Mouse (Mus musculus) forebrain, embryonic 11.5 days (tissue): ENCODE measurements around the gene Pip5kl1. TPM values are rescaled to one million over a fixed set of nuclear protein-coding genes. Genes with fewer than 3 reads are reported as not detected.

Experiments
- ATAC-seq: fragments of 200-750 bp; cut with Nextera tagmentation; replicated peaks from 2 replicates; pipeline ENCODE4 v1.8.0; 2017; ENCODE audit warnings: moderate TSS enrichment; ENCODE audit not compliant: low FRiP score
- DNase-seq: peaks from one replicate; pipeline ENCODE4 v3.0.0-alpha.2; 2017; ENCODE audit warnings: low spot score
- H3K27ac ChIP-seq: fragments of 300-500 bp; sonication (generic); 2 replicates; pipeline ENCODE4 v1.5.1; 2014; ENCODE audit warnings: low read depth, low read length
- H3K27me3 ChIP-seq: fragments of 300-500 bp; sonication (generic); 2 replicates; pipeline ENCODE4 v1.6.1; 2014; ENCODE audit warnings: mild to moderate bottlenecking, low read length, mixed read lengths; ENCODE audit not compliant: control insufficient read depth, insufficient read depth
- H3K36me3 ChIP-seq: fragments of 300-500 bp; sonication (generic); 2 replicates; pipeline ENCODE4 v1.6.1; 2014; ENCODE audit warnings: mild to moderate bottlenecking, low read length, moderate library complexity, mixed read lengths; ENCODE audit not compliant: control insufficient read depth, insufficient read depth
- H3K4me1 ChIP-seq: fragments of 300-500 bp; sonication (generic); replicated peaks from 2 replicates; pipeline ENCODE4 v1.6.1; 2014; ENCODE audit warnings: low read length, mixed read lengths; ENCODE audit not compliant: control insufficient read depth, insufficient read depth
- H3K4me2 ChIP-seq: fragments of 300-500 bp; sonication (generic); 2 replicates; pipeline ENCODE4 v1.6.1; 2014; ENCODE audit warnings: low read depth, mild to moderate bottlenecking, low read length, moderate library complexity, mixed read lengths; ENCODE audit not compliant: severe bottlenecking
- H3K4me3 ChIP-seq: fragments of 300-500 bp; sonication (generic); 2 replicates; pipeline ENCODE4 v1.5.1; 2014; ENCODE audit warnings: low read depth, low read length
- H3K9ac ChIP-seq: fragments of 300-500 bp; sonication (generic); 2 replicates; pipeline ENCODE4 v1.6.1; 2014; ENCODE audit warnings: low read length
- H3K9me3 ChIP-seq: fragments of 300-500 bp; sonication (generic); 2 replicates; pipeline ENCODE4 v1.6.1; 2016; ENCODE audit warnings: low read length, mixed read lengths; ENCODE audit not compliant: control insufficient read depth
- WGBS: fragments of 180-500 bp; shearing (Covaris S2); extraction: QIAGEN DNeasy Blood & Tissue Kit; methylation state at CpG from one replicate; pipeline ENCODE4 v1.1.7; 2014; 5-methylcytosine and 5-hydroxymethylcytosine counted together
- polyA plus RNA-seq: library from polyadenylated mRNA; unstranded; fragments of >200 nt; fragmentation: Nextera tagmentation; extraction: Ambion mirVana; gene quantifications from 2 replicates; pipeline ENCODE4 v1.2.1, GENCODE M21; 2014

Pip5kl1 gene
- polyA plus RNA-seq, 1 experiment from 2014 or later: 1.8 TPM

- Histone ChIP-seq H3K4me2 (no peak overlapping the region), H3K4me3 (no peak overlapping the region), H3K27ac (no peak overlapping the region), H3K36me3 (no peaks in the 10 kb centered on the region), H3K27me3 (no peaks in the 10 kb centered on the region), H3K9ac (no peak overlapping the region), H3K9me3 (no peaks in the 10 kb centered on the region), H3K4me1 (no peaks in the 10 kb centered on the region)
- ATAC-seq: no peak
- no peak for DNase-seq
- WGBS: 92% methylated on average over 5 of the region's 5 CpGs
Measured at GRCm38 (mm10) chr2:32597699-32598098, 23.1 kb downstream of the Pip5kl1 start.

- ATAC-seq (no peak), DNase-seq (no peak)
- Histone ChIP-seq H3K4me2 (no peak overlapping the region), H3K4me1 (no peaks in the 10 kb centered on the region), H3K4me3 (no peak overlapping the region), H3K9ac (no peak overlapping the region), H3K27ac (no peak overlapping the region), H3K36me3 (no peaks in the 10 kb centered on the region), H3K9me3 (no peaks in the 10 kb centered on the region), H3K27me3 (no peaks in the 10 kb centered on the region)
- WGBS: 87% methylated on average over 8 of the region's 8 CpGs
Measured at GRCm38 (mm10) chr2:32598506-32598905, 23.9 kb downstream of the Pip5kl1 start.

- Histone ChIP-seq H3K27ac (no peak within 1 kb of the TSS), H3K4me1 (no peaks in the 10 kb centered on the region), H3K9me3 (no peaks in the 10 kb centered on the region), H3K9ac (no peak within 1 kb of the TSS), H3K4me3 (no peak within 1 kb of the TSS), H3K36me3 (no peaks in the 10 kb centered on the region), H3K27me3 (no peaks in the 10 kb centered on the region), H3K4me2 (no peak within 1 kb of the TSS)
- WGBS: 92% methylated on average over 3 of the region's 3 CpGs
- ATAC-seq: no peak
- no peak for DNase-seq
Measured at GRCm38 (mm10) chr2:32599409-32599808, 24.8 kb downstream of the Pip5kl1 start, which contains the start of gene St6galnac6. Gene St6galnac6, plus strand, starts transcription at chr2:32599709.

- H3K9ac ChIP-seq: no peak overlapping the region
- H3K27me3 ChIP-seq: no peaks in the 10 kb centered on the region
- no peak for DNase-seq
- 0 out of 2 replicates have a peak, but pooled peaks have one; percentile 30 for ATAC-seq
- H3K4me3 ChIP-seq: no peak overlapping the region
- WGBS: 45% methylated on average over 8 of the region's 8 CpGs
- no peaks in the 10 kb centered on the region for H3K9me3 ChIP-seq
- no peaks in the 10 kb centered on the region for H3K36me3 ChIP-seq
- no peaks in the 10 kb centered on the region for H3K4me1 ChIP-seq
- no peak overlapping the region for H3K27ac ChIP-seq
- no peak overlapping the region for H3K4me2 ChIP-seq
Measured at GRCm38 (mm10) chr2:32601417-32602065, 26.9 kb downstream of the Pip5kl1 start.

GRCm38 (mm10) chr2:32602600-32603054, 28.0 kb downstream of the Pip5kl1 start:
- WGBS: under 1% methylated on average over 11 of the region's 11 CpGs
- Histone ChIP-seq H3K9ac (peak overlapping the region; percentile 32; the same call in 1 of the 2 replicates), H3K9me3 (no peaks in the 10 kb centered on the region), H3K4me3 (peak overlapping the region; percentile 5; the same call in 1 of the 2 replicates), H3K36me3 (no peaks in the 10 kb centered on the region), H3K27ac (no peak overlapping the region), H3K4me2 (peak overlapping the region; percentile 36), H3K4me1 (0 out of 2 replicates have a peak, but pooled peaks cover 2% of the 10 kb centered on the region), H3K27me3 (no peaks in the 10 kb centered on the region)
- 0 out of 2 replicates have a peak, but pooled peaks have one; percentile 26 for ATAC-seq
- DNase-seq: peak; percentile 94

- Histone ChIP-seq H3K4me2 (no peak overlapping the region), H3K9me3 (no peaks in the 10 kb centered on the region), H3K36me3 (no peaks in the 10 kb centered on the region), H3K27me3 (peaks cover 2% of the 10 kb centered on the region; the same call in 1 of the 2 replicates), H3K27ac (no peak overlapping the region), H3K4me3 (no peak overlapping the region), H3K9ac (no peak overlapping the region), H3K4me1 (peaks cover 4% of the 10 kb centered on the region; the same call in 1 of the 2 replicates)
- 60% methylated on average over 10 of the region's 10 CpGs for WGBS
- ATAC-seq: no peak
- DNase-seq: no peak
Measured at GRCm38 (mm10) chr2:32604631-32605030, 30.0 kb downstream of the Pip5kl1 start.

GRCm38 (mm10) chr2:32606161-32607142, 31.9 kb downstream of the Pip5kl1 start:
- H3K4me3 ChIP-seq: peak overlapping the region; percentile 68
- H3K9me3 ChIP-seq: no peaks in the 10 kb centered on the region
- peak overlapping the region; percentile 88 for H3K4me2 ChIP-seq
- H3K4me1 ChIP-seq: peaks cover 10% of the 10 kb centered on the region; the same call in 1 of the 2 replicates
- WGBS: 11% methylated on average over 53 of the region's 55 CpGs
- 0 out of 2 replicates have a peak overlapping the region, but pooled peaks have one; percentile 18 for H3K27ac ChIP-seq
- DNase-seq (peak; percentile 90), ATAC-seq (peak; percentile 80)
- no peaks in the 10 kb centered on the region for H3K36me3 ChIP-seq
- H3K9ac ChIP-seq: peak overlapping the region; percentile 79
- H3K27me3 ChIP-seq: peaks cover 2% of the 10 kb centered on the region; the same call in 1 of the 2 replicates

- Histone ChIP-seq H3K27ac (0 out of 2 replicates have a peak overlapping the region, but pooled peaks have one; percentile 18), H3K4me2 (peak overlapping the region; percentile 88), H3K27me3 (peaks cover 2% of the 10 kb centered on the region; the same call in 1 of the 2 replicates), H3K9me3 (no peaks in the 10 kb centered on the region), H3K4me3 (peak overlapping the region; percentile 68), H3K4me1 (peaks cover 10% of the 10 kb centered on the region; the same call in 1 of the 2 replicates), H3K36me3 (no peaks in the 10 kb centered on the region), H3K9ac (peak overlapping the region; percentile 79)
- ATAC-seq (peak; percentile 34; the same call in 1 of the 2 replicates), DNase-seq (peak; percentile 74)
- 7% methylated on average over 33 of the region's 34 CpGs for WGBS
Measured at GRCm38 (mm10) chr2:32607262-32607947, 32.8 kb downstream of the Pip5kl1 start.
